In the genomic region with DNA sequence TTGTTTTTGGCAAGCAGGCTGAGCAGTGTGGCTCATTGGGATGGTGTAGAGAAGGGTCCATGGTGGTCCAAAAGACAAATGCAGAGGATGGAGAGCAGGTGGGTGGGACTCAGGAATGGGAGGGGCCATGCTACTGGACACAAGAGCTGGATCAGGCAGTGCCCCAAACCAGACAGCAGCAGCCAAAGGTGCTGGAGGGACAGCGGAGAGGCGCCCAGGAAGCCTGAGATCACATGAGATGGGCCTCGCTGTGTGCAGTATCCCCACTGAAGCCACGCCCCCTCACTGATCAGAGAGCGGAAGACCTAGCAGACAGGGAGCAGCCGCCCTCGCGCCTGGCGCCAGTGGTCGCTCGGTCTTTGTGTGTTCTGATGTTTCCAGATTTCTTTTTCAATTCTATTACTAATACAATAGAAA, we compare ENCODE assay signal across 8 mouse cellular contexts. TPM values are rescaled to one million over a fixed set of nuclear protein-coding genes. Genes with fewer than 3 reads are reported as not detected.
DNase-seq lines count a peak whose midpoint lies in the region; ATAC-seq lines count a peak whose summit lies in the region.

No protein-coding gene starts in this region.

- peaks cover 11% of the 10 kb centered on the region; the same call in 1 of the 2 replicates for H3K4me1 ChIP-seq in intestine, embryonic 14.5 days (replicated peaks; ENCODE audit: control insufficient read depth, insufficient read depth, low read length)
- peaks cover 2% of the 10 kb centered on the region; the same call in 1 of the 2 replicates for H3K4me1 ChIP-seq in liver, embryonic 16.5 days (ENCODE audit: control insufficient read depth, low read depth, low read length)
- H3K4me1 ChIP-seq in neural tube, embryonic 11.5 days (ENCODE audit: control insufficient read depth, insufficient read depth, low read length) = peaks cover 2% of the 10 kb centered on the region; the same call in 1 of the 2 replicates

- ATAC-seq in intestine, embryonic 14.5 days (replicated peaks; ENCODE audit: low FRiP score, low TSS enrichment, low read depth) = peak; percentile 80
- ATAC-seq in liver, embryonic 16.5 days (ENCODE audit: low read depth) = peak; percentile 71
- peak; percentile 63 for ATAC-seq in neural tube, embryonic 11.5 days (ENCODE audit: insufficient read depth, low FRiP score, low TSS enrichment)

- no peak overlapping the region; the same call in 1 of the 2 replicates for H3K27ac ChIP-seq in intestine, embryonic 14.5 days (ENCODE audit: low read depth)
- no peak overlapping the region for H3K27ac ChIP-seq in liver, embryonic 16.5 days (ENCODE audit: low read length)
- no peak overlapping the region for H3K27ac ChIP-seq in neural tube, embryonic 11.5 days (ENCODE audit: low read depth, low read length)

- intact Hi-C loops in gastrocnemius, postnatal 14 days (cut with DNase I; ENCODE audit: low total_unique reads) = no loop called here

- H3K4me2 ChIP-seq in intestine, embryonic 14.5 days (ENCODE audit: low read length) = peak overlapping the region; percentile 57
- peak overlapping the region; percentile 60 for H3K4me2 ChIP-seq in liver, embryonic 16.5 days (ENCODE audit: low read depth, low read length)
- H3K4me2 ChIP-seq in neural tube, embryonic 11.5 days (ENCODE audit: low read depth) = peak overlapping the region; percentile 37

- H3K36me3 ChIP-seq in intestine, embryonic 14.5 days (ENCODE audit: control insufficient read depth, insufficient read depth, low read length) = no peaks in the 10 kb centered on the region
- no peaks in the 10 kb centered on the region for H3K36me3 ChIP-seq in liver, embryonic 16.5 days (ENCODE audit: control insufficient read depth, insufficient read depth)
- H3K36me3 ChIP-seq in neural tube, embryonic 11.5 days (ENCODE audit: control insufficient read depth, insufficient read depth, low read length) = peaks cover 4% of the 10 kb centered on the region; the same call in 1 of the 2 replicates

- peak overlapping the region; percentile 31 for H3K4me3 ChIP-seq in intestine, embryonic 14.5 days (ENCODE audit: low read depth, low read length)
- peak overlapping the region; percentile 46 for H3K4me3 ChIP-seq in liver, embryonic 16.5 days (ENCODE audit: low read depth, low read length)
- H3K4me3 ChIP-seq in neural tube, embryonic 11.5 days (ENCODE audit: low read depth, low read length) = no peak overlapping the region

- 0 out of 2 replicates have a peak overlapping the region, but pooled peaks have one; percentile 22 for H3K9ac ChIP-seq in intestine, embryonic 14.5 days (ENCODE audit: low read length)
- no peak overlapping the region for H3K9ac ChIP-seq in liver, embryonic 16.5 days (ENCODE audit: low read depth, low read length)
- H3K9ac ChIP-seq in neural tube, embryonic 11.5 days (ENCODE audit: low read length) = 0 out of 2 replicates have a peak overlapping the region, but pooled peaks have one; percentile 4

- H3K9me3 ChIP-seq in intestine, embryonic 14.5 days (ENCODE audit: control insufficient read depth, low read length) = no peaks in the 10 kb centered on the region
- H3K9me3 ChIP-seq in liver, embryonic 16.5 days (replicated peaks; ENCODE audit: control insufficient read depth, low read length) = no peaks in the 10 kb centered on the region
- peaks cover 3% of the 10 kb centered on the region; the same call in 1 of the 2 replicates for H3K9me3 ChIP-seq in neural tube, embryonic 11.5 days (ENCODE audit: control insufficient read depth, low read length)

- WGBS in intestine, embryonic 14.5 days = 9% methylated on average over 11 of the region's 11 CpGs
- WGBS in liver, embryonic 16.5 days (ENCODE audit: insufficient replicate concordance) = under 1% methylated on average over 11 of the region's 11 CpGs
- WGBS in neural tube, embryonic 11.5 days = 17% methylated on average over 11 of the region's 11 CpGs

- H3K27me3 ChIP-seq in intestine, embryonic 14.5 days (replicated peaks; ENCODE audit: control insufficient read depth, insufficient read depth, low read length) = no peaks in the 10 kb centered on the region
- no peaks in the 10 kb centered on the region for H3K27me3 ChIP-seq in liver, embryonic 16.5 days (ENCODE audit: control insufficient read depth, insufficient read depth, low read depth, low read length)
- H3K27me3 ChIP-seq in neural tube, embryonic 11.5 days (ENCODE audit: control insufficient read depth, insufficient read depth, low read length) = no peaks in the 10 kb centered on the region

- DNase-seq in CD8-positive naive resting alpha-beta T cell, adult 2 months (ENCODE audit: low read depth in 2 of 2, low spot score in 2 of 2) = peak; percentile 55 to 67
- peak; percentile 74 for DNase-seq in adrenal gland, postnatal 14 days
- peak; percentile 48 for DNase-seq in gastrocnemius, postnatal 14 days
- DNase-seq in intestine, embryonic 14.5 days (ENCODE audit: low spot score) = peak; percentile 78
- DNase-seq in neural tube, embryonic 11.5 days (ENCODE audit: low spot score) = peak; percentile 60
- DNase-seq in thymus, postnatal 4 days = peak; percentile 89
- DNase-seq in urinary bladder, postnatal 25 days (ENCODE audit: low spot score) = no peak

RNA-seq across cellular contexts. Expression of a gene that starts 9.9 kb away (rescaled TPM):
- 0.44 and 0.45 TPM in 2 replicates for total RNA-seq in adrenal gland, postnatal 14 days (2021)
- total RNA-seq in gastrocnemius, postnatal 14 days (2021) = not detected
- polyA plus RNA-seq in intestine, embryonic 14.5 days (2014; fragmentation: Nextera tagmentation; extraction: Ambion mirVana) = 4.0 and 5.1 TPM in 2 replicates
- 0.61 and 0.68 TPM in 2 replicates for polyA plus RNA-seq in liver, embryonic 16.5 days (2015; fragmentation: Nextera tagmentation; extraction: Ambion mirVana)
- polyA plus RNA-seq in neural tube, embryonic 11.5 days (2014; fragmentation: Nextera tagmentation; extraction: Ambion mirVana) = 14.8 and 15.3 TPM in 2 replicates

RNA-seq across cellular contexts. Expression of a gene that starts 10.0 kb away (rescaled TPM):
- total RNA-seq in adrenal gland, postnatal 14 days (2021) = 18.1 and 18.7 TPM in 2 replicates
- total RNA-seq in gastrocnemius, postnatal 14 days (2021) = 10 to 100 TPM; 14.3 to 18.5 TPM
- 12.2 and 13.0 TPM in 2 replicates for polyA plus RNA-seq in intestine, embryonic 14.5 days (2014; fragmentation: Nextera tagmentation; extraction: Ambion mirVana)
- polyA plus RNA-seq in liver, embryonic 16.5 days (2015; fragmentation: Nextera tagmentation; extraction: Ambion mirVana) = 1.3 and 1.8 TPM in 2 replicates
- 15.2 and 16.8 TPM in 2 replicates for polyA plus RNA-seq in neural tube, embryonic 11.5 days (2014; fragmentation: Nextera tagmentation; extraction: Ambion mirVana)

RNA-seq across cellular contexts. Expression of a gene that starts 29.4 kb away (rescaled TPM):
- total RNA-seq in adrenal gland, postnatal 14 days (2021) = 78.3 and 81.3 TPM in 2 replicates
- 10 to 100 TPM; 79.1 to 81.6 TPM for total RNA-seq in gastrocnemius, postnatal 14 days (2021)
- polyA plus RNA-seq in intestine, embryonic 14.5 days (2014; fragmentation: Nextera tagmentation; extraction: Ambion mirVana) = 57.3 and 62.3 TPM in 2 replicates
- 25.8 and 30.8 TPM in 2 replicates for polyA plus RNA-seq in liver, embryonic 16.5 days (2015; fragmentation: Nextera tagmentation; extraction: Ambion mirVana)
- 21.4 and 24.1 TPM in 2 replicates for polyA plus RNA-seq in neural tube, embryonic 11.5 days (2014; fragmentation: Nextera tagmentation; extraction: Ambion mirVana)
